Mouse (Mus musculus): ENCODE measurements around the gene Dyrk1a. TPM values are rescaled to one million over a fixed set of nuclear protein-coding genes. Genes with fewer than 3 reads are reported as not detected.

Dyrk1a gene
- polyA plus RNA-seq, 1 experiment from 2014 or later, result 12.8 TPM

- no peaks in the 10 kb centered on the region for H3K27me3 ChIP-seq (replicated peaks; ENCODE audit: control insufficient read depth, insufficient read depth, low read length)
- H3K36me3 ChIP-seq (ENCODE audit: control insufficient read depth, insufficient read depth), result no peaks in the 10 kb centered on the region
- H3K27ac ChIP-seq (ENCODE audit: low read length), result no peak overlapping the region
- no peaks in the 10 kb centered on the region for H3K9me3 ChIP-seq (ENCODE audit: control insufficient read depth, low read length)
- WGBS, result 49% methylated on average over 7 of the region's 7 CpGs
- H3K4me3 ChIP-seq (replicated peaks; ENCODE audit: low read length), result no peak overlapping the region
- peaks cover 20% of the 10 kb centered on the region for H3K4me1 ChIP-seq (replicated peaks; ENCODE audit: control insufficient read depth, insufficient read depth, low read length)
- H3K9ac ChIP-seq (replicated peaks; ENCODE audit: low read depth, low read length), result no peak overlapping the region
- no peak overlapping the region for H3K4me2 ChIP-seq (ENCODE audit: low read length)
- no peak for ATAC-seq
Observed at GRCm38 (mm10) chr16:94580844-94581405, 11.1 kb downstream of the Dyrk1a start.

GRCm38 (mm10) chr16:94586349-94586990 lies 16.7 kb downstream of the Dyrk1a start:
- no peaks in the 10 kb centered on the region for H3K36me3 ChIP-seq (ENCODE audit: control insufficient read depth, insufficient read depth)
- 62% methylated on average over 7 of the region's 7 CpGs for WGBS
- H3K4me3 ChIP-seq (replicated peaks; ENCODE audit: low read length), result no peak overlapping the region
- ATAC-seq, result no peak
- H3K4me2 ChIP-seq (ENCODE audit: low read length), result no peak overlapping the region
- no peak overlapping the region for H3K9ac ChIP-seq (replicated peaks; ENCODE audit: low read depth, low read length)
- H3K4me1 ChIP-seq (replicated peaks; ENCODE audit: control insufficient read depth, insufficient read depth, low read length), result peaks cover 41% of the 10 kb centered on the region
- no peak overlapping the region for H3K27ac ChIP-seq (ENCODE audit: low read length)
- no peaks in the 10 kb centered on the region for H3K27me3 ChIP-seq (replicated peaks; ENCODE audit: control insufficient read depth, insufficient read depth, low read length)
- H3K9me3 ChIP-seq (ENCODE audit: control insufficient read depth, low read length), result no peaks in the 10 kb centered on the region

- no peak overlapping the region for H3K9ac ChIP-seq (replicated peaks; ENCODE audit: low read depth, low read length)
- no peaks in the 10 kb centered on the region for H3K27me3 ChIP-seq (replicated peaks; ENCODE audit: control insufficient read depth, insufficient read depth, low read length)
- H3K4me3 ChIP-seq (replicated peaks; ENCODE audit: low read length), result no peak overlapping the region
- 84% methylated on average over 4 of the region's 4 CpGs for WGBS
- no peak overlapping the region for H3K4me2 ChIP-seq (ENCODE audit: low read length)
- H3K4me1 ChIP-seq (replicated peaks; ENCODE audit: control insufficient read depth, insufficient read depth, low read length), result peaks cover 41% of the 10 kb centered on the region
- no peak overlapping the region for H3K27ac ChIP-seq (ENCODE audit: low read length)
- H3K36me3 ChIP-seq (ENCODE audit: control insufficient read depth, insufficient read depth), result no peaks in the 10 kb centered on the region
- no peaks in the 10 kb centered on the region for H3K9me3 ChIP-seq (ENCODE audit: control insufficient read depth, low read length)
- no peak for ATAC-seq
Observed at GRCm38 (mm10) chr16:94587461-94587860, 17.7 kb downstream of the Dyrk1a start.

GRCm38 (mm10) chr16:94588171-94588570 lies 18.4 kb downstream of the Dyrk1a start:
- ATAC-seq, result no peak; the same call in 1 of the 2 replicates
- Histone ChIP-seq H3K4me1 (replicated peaks; ENCODE audit: control insufficient read depth, insufficient read depth, low read length) (peaks cover 41% of the 10 kb centered on the region), H3K9ac (replicated peaks; ENCODE audit: low read depth, low read length) (no peak overlapping the region), H3K4me3 (replicated peaks; ENCODE audit: low read length) (no peak overlapping the region), H3K27me3 (replicated peaks; ENCODE audit: control insufficient read depth, insufficient read depth, low read length) (no peaks in the 10 kb centered on the region), H3K4me2 (ENCODE audit: low read length) (no peak overlapping the region), H3K36me3 (ENCODE audit: control insufficient read depth, insufficient read depth) (no peaks in the 10 kb centered on the region), H3K27ac (ENCODE audit: low read length) (no peak overlapping the region), H3K9me3 (ENCODE audit: control insufficient read depth, low read length) (no peaks in the 10 kb centered on the region)
- WGBS, result 75% methylated on average over 8 of the region's 8 CpGs

GRCm38 (mm10) chr16:94588974-94589373 lies 19.2 kb downstream of the Dyrk1a start:
- H3K27me3 ChIP-seq (replicated peaks; ENCODE audit: control insufficient read depth, insufficient read depth, low read length), result no peaks in the 10 kb centered on the region
- H3K9ac ChIP-seq (replicated peaks; ENCODE audit: low read depth, low read length), result no peak overlapping the region
- H3K27ac ChIP-seq (ENCODE audit: low read length), result no peak overlapping the region
- 87% methylated on average over 6 of the region's 6 CpGs for WGBS
- H3K4me1 ChIP-seq (replicated peaks; ENCODE audit: control insufficient read depth, insufficient read depth, low read length), result peaks cover 41% of the 10 kb centered on the region
- no peaks in the 10 kb centered on the region for H3K9me3 ChIP-seq (ENCODE audit: control insufficient read depth, low read length)
- no peak for ATAC-seq
- no peak overlapping the region for H3K4me2 ChIP-seq (ENCODE audit: low read length)
- no peaks in the 10 kb centered on the region for H3K36me3 ChIP-seq (ENCODE audit: control insufficient read depth, insufficient read depth)
- H3K4me3 ChIP-seq (replicated peaks; ENCODE audit: low read length), result no peak overlapping the region

GRCm38 (mm10) chr16:94589648-94590047 lies 19.8 kb downstream of the Dyrk1a start:
- H3K36me3 ChIP-seq (ENCODE audit: control insufficient read depth, insufficient read depth), result no peaks in the 10 kb centered on the region
- H3K9me3 ChIP-seq (ENCODE audit: control insufficient read depth, low read length), result no peaks in the 10 kb centered on the region
- no peak overlapping the region for H3K9ac ChIP-seq (replicated peaks; ENCODE audit: low read depth, low read length)
- no peak overlapping the region for H3K27ac ChIP-seq (ENCODE audit: low read length)
- H3K4me2 ChIP-seq (ENCODE audit: low read length), result no peak overlapping the region
- H3K4me3 ChIP-seq (replicated peaks; ENCODE audit: low read length), result no peak overlapping the region
- H3K4me1 ChIP-seq (replicated peaks; ENCODE audit: control insufficient read depth, insufficient read depth, low read length), result peaks cover 40% of the 10 kb centered on the region
- ATAC-seq, result no peak
- H3K27me3 ChIP-seq (replicated peaks; ENCODE audit: control insufficient read depth, insufficient read depth, low read length), result no peaks in the 10 kb centered on the region
- WGBS, result 97% methylated on average over 1 of the region's 1 CpGs

GRCm38 (mm10) chr16:94590214-94590613 lies 20.4 kb downstream of the Dyrk1a start:
- H3K4me2 ChIP-seq (ENCODE audit: low read length), result no peak overlapping the region
- peaks cover 37% of the 10 kb centered on the region for H3K4me1 ChIP-seq (replicated peaks; ENCODE audit: control insufficient read depth, insufficient read depth, low read length)
- no peaks in the 10 kb centered on the region for H3K36me3 ChIP-seq (ENCODE audit: control insufficient read depth, insufficient read depth)
- no peaks in the 10 kb centered on the region for H3K9me3 ChIP-seq (ENCODE audit: control insufficient read depth, low read length)
- ATAC-seq, result no peak
- H3K27me3 ChIP-seq (replicated peaks; ENCODE audit: control insufficient read depth, insufficient read depth, low read length), result no peaks in the 10 kb centered on the region
- no peak overlapping the region for H3K27ac ChIP-seq (ENCODE audit: low read length)
- no peak overlapping the region for H3K9ac ChIP-seq (replicated peaks; ENCODE audit: low read depth, low read length)
- H3K4me3 ChIP-seq (replicated peaks; ENCODE audit: low read length), result no peak overlapping the region
- 91% methylated on average over 1 of the region's 1 CpGs for WGBS

- Histone ChIP-seq H3K9me3 (ENCODE audit: control insufficient read depth, low read length) (no peaks in the 10 kb centered on the region), H3K9ac (replicated peaks; ENCODE audit: low read depth, low read length) (no peak overlapping the region)
- 71% methylated on average over 8 of the region's 8 CpGs for WGBS
Observed at GRCm38 (mm10) chr16:94590977-94591376, 21.2 kb downstream of the Dyrk1a start.

GRCm38 (mm10) chr16:94591536-94591935 lies 21.7 kb downstream of the Dyrk1a start:
- no peaks in the 10 kb centered on the region for H3K36me3 ChIP-seq (ENCODE audit: control insufficient read depth, insufficient read depth)
- H3K4me3 ChIP-seq (replicated peaks; ENCODE audit: low read length), result no peak overlapping the region
- no peaks in the 10 kb centered on the region for H3K27me3 ChIP-seq (replicated peaks; ENCODE audit: control insufficient read depth, insufficient read depth, low read length)
- H3K9me3 ChIP-seq (ENCODE audit: control insufficient read depth, low read length), result no peaks in the 10 kb centered on the region
- peaks cover 32% of the 10 kb centered on the region for H3K4me1 ChIP-seq (replicated peaks; ENCODE audit: control insufficient read depth, insufficient read depth, low read length)
- H3K9ac ChIP-seq (replicated peaks; ENCODE audit: low read depth, low read length), result no peak overlapping the region
- no peak overlapping the region for H3K4me2 ChIP-seq (ENCODE audit: low read length)
- ATAC-seq, result no peak
- no peak overlapping the region for H3K27ac ChIP-seq (ENCODE audit: low read length)
- WGBS, result 84% methylated on average over 3 of the region's 3 CpGs

More at GRCm38 (mm10) chr16:94590977-94591376, 21.2 kb downstream of the Dyrk1a start:
- ATAC-seq, result no peak
- Histone ChIP-seq H3K36me3 (ENCODE audit: control insufficient read depth, insufficient read depth) (no peaks in the 10 kb centered on the region), H3K4me3 (replicated peaks; ENCODE audit: low read length) (no peak overlapping the region), H3K4me2 (ENCODE audit: low read length) (no peak overlapping the region), H3K27me3 (replicated peaks; ENCODE audit: control insufficient read depth, insufficient read depth, low read length) (no peaks in the 10 kb centered on the region), H3K27ac (ENCODE audit: low read length) (no peak overlapping the region), H3K4me1 (replicated peaks; ENCODE audit: control insufficient read depth, insufficient read depth, low read length) (peaks cover 37% of the 10 kb centered on the region)

Data from forebrain, embryonic 16.5 days (tissue).